Mouse (Mus musculus): ENCODE results near the gene Ntf5.
"Not testable (repeated sequence)": the region's sequence is repeated elsewhere in the genome, so short reads cannot be mapped to it uniquely, and the experiment has no call there.

Ntf5 gene

DNA sequence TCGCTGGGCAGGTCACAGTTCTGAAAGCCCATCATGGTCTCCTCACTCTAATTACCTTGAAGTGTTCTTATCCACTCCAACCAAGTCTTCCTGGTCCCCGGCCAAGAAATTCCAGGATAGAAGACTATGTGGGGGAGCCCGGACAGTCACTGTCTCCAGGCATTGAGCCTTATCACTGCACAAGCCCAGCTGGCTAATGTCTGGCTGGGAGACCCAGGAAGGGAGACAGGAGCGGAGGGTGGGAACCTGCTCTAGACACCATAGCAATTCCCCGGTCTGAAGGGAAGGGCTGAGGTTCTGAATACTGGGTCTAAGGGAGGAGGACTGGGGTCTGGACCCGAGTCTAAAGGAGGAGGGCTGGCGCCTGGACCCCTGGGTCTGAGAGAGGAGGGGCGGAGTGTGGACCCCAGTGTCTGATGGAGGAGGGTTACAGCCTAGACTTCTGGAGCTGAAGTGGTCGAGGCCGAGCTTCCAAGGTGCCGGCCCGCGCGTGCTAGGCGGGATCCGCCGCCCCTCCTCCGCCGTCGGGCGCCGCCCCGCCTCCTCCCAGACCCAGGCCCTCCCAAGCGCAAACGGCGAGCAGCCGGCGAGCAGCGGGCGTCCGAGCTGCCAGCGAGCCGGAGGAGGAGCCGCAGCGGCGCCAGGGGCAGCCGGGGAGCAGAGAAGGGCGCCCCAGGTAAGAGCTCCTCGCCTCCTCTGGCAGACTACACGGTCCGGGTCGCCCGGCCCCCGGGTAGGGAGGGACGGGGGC is at the start of gene Ntf5:
TSS of gene Ntf5 (plus strand) at position 583 of the 751 bp plus-strand sequence.
- in situ Hi-C loops (cut with MboI; ENCODE audit: low sequenced_read_pairs): no loop called here

DNA sequence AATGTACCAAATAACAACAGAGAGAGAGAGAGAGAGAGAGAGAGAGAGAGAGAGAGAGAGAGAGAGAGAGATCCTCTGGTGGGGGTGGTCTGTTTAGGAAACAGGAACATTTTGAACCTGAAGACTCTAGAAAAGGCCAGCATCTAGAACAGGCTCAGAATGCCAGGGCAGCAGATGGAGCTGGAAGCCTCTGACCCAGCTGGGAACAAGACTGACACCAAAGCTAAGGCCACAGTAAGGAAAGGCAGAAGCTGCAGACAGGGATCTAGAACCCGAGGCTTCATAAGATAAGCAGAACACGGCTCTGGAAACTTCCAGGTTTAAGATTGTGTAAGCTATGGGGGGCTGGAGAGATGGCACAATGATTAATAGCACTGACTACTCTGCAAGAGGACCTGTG is 49.5 kb upstream of the Ntf5 start:
- in situ Hi-C loops (cut with MboI; ENCODE audit: low sequenced_read_pairs): no loop called here

DNA sequence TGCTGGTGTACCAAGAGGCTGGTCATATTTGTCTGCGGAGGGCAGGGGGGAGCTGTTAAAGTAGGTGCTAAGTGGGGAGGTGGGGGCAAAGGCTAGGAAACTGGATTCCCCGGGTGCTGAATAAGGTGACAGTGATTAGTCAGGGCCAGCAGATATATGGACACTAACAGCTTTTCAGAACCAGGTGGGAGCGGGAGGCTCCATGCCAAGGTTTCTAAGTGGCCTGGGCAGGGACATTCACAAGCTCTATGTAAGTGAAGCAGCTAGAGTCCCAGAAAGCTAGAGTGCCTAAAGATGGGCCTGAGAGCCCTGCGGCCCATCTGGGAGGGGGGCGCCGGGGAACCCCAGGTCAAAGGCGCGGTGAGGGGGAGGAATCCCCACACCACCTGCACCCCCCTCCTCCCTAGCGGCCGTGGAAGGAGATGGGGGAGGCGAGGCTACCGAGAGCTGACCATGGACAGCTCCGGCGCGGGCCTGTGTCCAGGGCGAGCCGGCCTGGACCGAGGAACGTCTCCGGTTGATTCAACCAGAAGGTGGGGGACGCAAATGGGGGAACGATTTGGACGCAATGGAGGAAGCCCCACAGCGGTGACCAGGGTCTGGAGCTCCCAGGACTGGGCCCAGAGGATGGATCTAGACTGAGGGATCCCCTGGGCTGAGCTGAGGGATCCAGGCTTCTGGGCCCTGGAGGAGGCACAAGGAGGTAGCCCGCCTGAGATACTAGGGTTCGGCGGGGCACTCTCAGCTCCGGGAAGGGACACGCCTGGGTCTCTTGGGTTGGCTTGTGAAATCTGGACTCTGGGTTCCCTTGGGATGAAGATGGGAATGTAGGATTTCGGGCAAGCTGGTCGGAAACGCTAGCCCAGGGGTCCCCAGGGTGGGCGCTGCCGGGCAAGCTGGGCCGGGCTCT is 47.5 kb upstream of the Ntf5 start:
- in situ Hi-C loops (cut with MboI; ENCODE audit: low sequenced_read_pairs): no loop called here

DNA sequence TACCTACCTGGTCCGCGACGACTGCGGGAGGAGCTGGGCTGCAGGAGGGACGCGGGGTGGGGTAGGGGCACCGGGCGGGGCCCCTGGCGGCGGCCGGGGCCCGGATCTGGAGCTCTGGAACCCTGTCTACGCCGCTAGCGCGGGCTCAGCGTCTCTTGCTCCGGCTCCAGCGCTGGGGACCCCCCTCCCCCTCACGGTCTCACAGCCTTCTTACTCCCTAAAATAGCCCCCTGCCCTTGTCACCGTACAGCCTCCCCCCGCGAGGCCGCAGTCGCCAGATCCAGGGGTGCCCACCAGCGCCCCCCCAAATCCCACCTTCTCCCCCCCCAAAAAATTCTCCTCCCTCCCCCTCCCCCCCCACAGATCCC is 46.9 kb upstream of the Ntf5 start, which contains the start of gene Ppfia3:
TSS of gene Ppfia3 (minus strand) at position 368 of the 368 bp plus-strand sequence.
- in situ Hi-C loops (cut with MboI; ENCODE audit: low sequenced_read_pairs): no loop called here

DNA sequence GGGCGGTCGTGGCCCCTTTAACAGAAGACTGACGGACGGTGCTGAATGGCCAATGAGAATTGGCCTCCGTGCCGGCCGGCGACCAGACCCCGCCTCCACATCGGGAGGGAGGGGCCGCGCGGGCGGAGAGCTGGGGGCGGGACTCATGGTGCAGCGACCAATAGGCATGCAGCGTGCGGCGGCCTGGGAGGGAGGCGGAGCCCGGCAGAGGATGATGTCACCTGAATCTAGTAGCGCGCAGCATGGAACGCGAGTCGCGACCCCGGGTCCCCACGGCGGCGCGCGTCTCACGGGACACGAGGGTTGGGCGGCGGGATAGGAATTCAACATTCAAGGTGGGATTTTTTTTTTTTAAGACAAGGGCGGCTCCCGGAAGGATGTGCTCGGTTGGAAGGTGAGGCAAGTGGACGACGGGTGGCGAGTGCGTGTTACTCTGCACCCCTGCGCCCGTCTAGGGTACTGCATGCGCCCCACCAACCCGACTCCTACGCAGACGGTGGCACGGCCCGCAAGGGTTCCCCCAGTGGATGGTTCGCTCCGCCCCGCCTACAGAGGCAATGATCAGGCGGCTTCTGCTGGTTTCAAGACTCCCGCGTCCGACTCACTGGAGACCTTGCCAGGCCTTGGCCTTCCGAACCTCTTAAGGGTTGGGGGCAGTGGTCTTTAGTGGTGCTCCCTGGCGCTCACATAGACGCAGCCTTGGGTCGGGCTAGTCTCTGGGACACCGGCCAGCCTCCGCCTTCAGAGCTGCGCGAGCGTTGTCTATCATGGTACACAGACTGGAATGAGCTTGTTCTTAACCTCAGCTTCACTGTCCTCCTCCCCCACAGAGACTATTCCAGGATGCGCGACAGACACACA is 46.2 kb upstream of the Ntf5 start:
- in situ Hi-C loops (cut with MboI; ENCODE audit: low sequenced_read_pairs): no loop called here

DNA sequence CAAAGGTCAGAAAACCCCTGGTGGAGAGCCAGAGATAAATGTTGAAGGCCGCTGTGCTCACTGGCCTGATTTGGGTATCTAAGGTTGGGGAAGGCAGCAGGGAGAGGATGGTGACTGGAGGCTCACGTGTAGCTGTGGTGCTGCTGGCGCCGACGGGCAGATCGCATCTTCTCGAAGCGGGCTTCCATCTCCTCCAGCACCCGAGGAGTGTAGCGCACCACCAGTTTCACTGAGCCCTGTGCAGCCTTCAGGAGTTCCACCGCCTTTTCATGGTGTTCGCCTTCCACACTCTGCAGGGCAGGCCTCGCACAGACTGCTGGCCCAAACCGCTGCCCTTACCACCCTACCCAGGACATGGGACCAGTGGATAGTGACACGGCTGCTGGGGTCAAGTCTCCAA is 45.3 kb upstream of the Ntf5 start:
- in situ Hi-C loops (cut with MboI; ENCODE audit: low sequenced_read_pairs): no loop called here

DNA sequence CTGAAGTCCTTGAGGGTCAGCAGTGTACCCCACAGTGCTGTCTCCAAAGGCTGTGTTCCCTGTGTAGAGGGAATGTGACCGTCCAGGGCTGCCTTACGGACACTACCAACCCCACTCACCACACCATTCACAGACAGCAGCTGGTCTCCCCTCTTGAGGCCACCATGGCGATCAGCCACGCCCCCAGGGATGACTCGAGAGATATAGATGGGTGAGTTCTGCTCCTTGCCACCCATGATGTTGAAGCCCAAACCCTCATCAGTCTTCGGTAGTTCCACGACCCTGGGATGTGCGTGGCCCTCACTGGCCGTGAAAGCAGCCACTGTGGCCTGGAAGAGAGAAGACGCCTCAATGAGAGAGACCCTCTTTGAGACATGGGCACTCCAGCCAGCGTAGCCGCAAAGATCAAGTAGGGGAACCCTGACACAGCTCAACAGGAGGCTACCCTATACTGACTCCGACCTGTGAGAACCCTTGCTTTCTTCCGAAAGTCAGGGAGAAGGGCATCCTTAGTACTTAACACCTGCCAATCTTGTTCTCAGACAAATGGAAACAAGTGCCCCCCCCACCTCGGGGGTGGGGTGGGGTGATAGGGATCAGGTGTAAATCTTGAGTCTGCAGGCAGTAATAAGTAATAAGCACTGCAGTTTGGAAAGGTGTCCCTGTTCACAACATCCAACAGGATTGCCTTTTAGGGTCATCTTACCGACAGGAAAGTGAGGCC is 44.3 kb upstream of the Ntf5 start:
- in situ Hi-C loops (cut with MboI; ENCODE audit: low sequenced_read_pairs): no loop called here

DNA sequence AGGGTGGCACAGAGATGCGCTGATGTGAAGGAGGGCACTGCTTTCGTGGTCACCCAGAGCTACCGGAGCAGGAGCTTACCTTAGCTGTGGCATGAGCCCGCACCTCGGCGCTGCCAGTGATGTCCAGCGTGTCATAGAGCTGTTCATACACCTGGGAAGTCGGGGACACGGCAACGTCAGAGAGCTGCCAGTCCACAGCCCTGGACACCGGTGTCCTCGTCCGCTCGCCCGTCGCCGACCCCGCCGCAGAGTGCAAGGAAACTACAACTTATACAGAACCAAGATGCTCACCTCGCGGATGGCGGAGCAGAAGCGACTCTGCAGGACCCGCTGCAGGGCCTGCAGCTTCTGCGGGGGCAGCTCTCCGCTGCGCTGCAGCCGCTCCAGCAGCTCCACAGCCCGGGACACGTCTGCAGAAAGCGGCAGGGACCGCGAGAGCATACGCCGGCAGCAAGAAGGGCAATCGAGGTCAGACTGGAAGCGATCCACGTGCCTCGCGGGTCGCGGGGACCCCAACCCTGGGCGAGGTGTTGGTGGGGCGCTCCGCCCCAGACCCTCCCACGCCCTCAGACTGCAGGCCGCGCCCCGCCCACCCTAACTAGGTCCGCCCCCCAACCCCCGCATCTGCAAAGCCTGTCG is 43.5 kb upstream of the Ntf5 start:
- in situ Hi-C loops (cut with MboI; ENCODE audit: low sequenced_read_pairs): no loop called here

DNA sequence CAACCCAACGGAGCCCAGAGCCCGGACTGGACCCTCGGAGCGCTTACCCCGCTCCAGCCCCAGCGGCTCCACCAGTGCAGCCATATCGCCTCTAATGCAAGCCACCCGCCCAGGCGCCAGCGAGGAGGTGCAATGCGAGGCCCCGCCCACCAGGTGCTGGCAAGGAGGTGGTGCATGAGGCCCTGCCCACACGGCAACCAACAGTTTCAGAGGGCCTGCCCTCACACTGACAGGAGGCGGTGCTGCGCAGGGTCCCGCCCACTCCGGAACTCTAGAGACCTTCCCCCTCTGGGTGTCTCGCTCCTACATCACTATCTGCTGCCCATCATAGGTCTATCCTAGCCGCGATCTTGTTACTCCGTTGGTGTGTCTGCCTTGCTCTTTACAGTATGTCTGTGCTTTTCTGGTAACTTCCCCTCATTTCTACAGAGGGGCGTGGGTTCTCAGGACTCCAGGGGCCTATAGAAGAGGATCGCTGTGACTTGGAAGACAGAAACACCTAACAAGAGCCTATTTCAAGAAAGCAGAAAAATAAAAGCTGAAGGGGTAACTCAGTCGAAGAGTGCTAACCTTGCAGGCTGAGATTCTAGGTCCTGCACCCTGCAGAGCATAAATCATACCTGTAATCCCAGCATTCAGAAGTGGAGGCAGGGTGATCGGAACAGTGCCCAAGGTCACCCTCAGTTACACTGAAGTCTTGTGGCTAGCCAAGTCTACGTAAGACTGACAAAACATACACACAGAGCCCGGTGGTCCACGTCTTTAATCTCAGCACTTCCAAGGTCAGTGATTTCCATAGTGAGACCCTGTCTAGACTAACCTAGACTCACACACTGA is 42.8 kb upstream of the Ntf5 start, which contains the start of gene Lin7b:
TSS of gene Lin7b (minus strand) at position 109 of the 837 bp plus-strand sequence.
- in situ Hi-C loops (cut with MboI; ENCODE audit: low sequenced_read_pairs): no loop called here

DNA sequence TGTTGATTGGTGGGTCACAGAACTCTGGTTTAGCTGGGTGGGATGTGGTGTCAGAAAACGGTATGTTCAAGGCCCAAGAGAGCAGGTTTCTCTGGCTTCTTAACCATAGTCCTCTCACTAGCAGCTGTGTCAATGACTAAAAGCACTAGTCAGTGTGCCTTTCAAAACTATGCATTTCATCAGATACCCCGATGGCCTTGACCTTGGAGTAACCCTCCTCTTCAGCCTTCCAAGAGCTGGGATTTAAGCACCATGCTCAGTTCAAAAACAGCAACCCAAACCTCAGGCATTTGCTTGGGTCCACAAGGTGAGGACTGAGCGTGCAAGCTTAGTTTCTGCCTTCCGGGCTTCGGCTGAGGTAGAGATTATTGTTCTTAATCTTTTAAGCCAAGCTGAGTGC is 41.1 kb upstream of the Ntf5 start:
- in situ Hi-C loops (cut with MboI; ENCODE audit: low sequenced_read_pairs): no loop called here

DNA sequence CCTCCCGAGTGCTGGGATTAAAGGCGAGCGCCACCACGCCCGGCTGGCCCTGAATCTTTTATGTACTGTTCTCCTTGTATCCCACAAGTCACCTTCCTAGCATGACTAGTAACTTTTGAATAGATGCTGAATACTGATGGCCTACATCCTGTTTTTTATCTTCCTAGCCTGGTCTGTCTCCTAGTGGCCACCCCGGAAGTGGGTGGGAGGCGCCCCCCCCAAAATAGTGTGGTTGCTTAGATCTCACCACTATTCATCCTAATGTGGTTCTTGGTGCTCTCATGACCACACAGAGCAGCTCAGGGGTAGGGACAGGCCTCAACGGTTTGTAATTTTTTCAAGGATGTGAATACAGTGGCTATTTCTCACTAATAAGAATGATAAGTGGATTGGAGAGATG is 38.9 kb upstream of the Ntf5 start:
- in situ Hi-C loops (cut with MboI; ENCODE audit: low sequenced_read_pairs): no loop called here

DNA sequence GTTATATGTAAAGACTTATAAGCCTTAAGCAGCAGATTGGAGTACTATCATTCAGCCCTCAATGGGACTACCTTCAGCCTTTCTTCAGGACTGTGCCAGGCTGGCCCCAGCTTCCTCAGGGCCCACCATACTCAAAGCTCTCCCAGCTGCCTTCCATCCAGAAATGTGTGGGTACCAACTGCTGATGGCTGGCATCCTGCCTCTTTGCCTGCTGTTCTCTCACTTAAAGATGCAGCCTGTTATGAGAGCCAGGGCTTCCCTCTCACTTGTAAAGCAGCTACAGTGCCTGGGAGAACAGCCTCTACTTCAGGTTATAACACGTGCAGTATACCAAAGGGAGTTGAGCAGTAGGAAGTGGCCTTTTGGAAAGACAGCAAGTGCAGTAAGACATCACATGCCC is 37.4 kb upstream of the Ntf5 start:
- in situ Hi-C loops (cut with MboI; ENCODE audit: low sequenced_read_pairs): no loop called here

DNA sequence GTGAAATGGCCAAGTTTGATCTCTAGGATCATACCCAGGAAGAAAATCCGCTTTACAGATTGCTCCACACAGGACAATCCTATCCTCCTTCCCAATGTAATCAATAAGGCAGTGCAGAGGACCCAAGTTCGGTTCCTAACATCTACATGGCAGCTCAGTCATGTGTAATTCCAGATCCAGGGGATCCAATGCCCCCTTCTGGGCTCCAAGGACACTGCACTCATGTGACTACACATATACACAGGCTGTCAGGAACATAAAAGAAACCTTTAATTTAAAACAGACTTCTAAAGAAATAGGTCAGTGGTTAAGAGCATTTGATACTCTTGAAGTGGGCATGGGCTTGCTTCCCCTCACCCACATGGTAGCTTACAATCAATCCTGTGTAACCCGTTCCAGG is 27.4 kb upstream of the Ntf5 start:
- in situ Hi-C loops (cut with MboI; ENCODE audit: low sequenced_read_pairs): no loop called here

DNA sequence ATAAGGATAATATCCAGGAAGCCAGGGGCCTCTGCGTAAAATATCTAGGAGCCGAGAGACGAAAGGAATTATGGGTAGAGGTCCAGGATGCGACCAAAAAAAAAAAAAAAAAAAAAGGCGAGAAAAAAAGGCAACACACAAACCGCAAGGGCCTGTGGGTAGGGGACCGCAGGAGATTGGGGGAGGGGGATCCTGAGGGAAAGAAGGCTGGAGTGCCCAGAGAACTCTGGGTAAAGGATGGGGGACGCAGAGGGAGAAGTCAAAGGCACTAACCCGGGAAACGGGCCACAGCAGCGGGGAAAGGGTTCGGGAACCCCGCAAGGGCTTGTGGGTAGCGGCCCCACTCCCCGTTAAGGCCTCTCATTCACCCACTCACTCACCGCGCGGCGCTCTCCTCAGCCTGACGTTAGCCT is 18.4 kb upstream of the Ntf5 start:
- in situ Hi-C loops (cut with MboI; ENCODE audit: low sequenced_read_pairs): no loop called here

DNA sequence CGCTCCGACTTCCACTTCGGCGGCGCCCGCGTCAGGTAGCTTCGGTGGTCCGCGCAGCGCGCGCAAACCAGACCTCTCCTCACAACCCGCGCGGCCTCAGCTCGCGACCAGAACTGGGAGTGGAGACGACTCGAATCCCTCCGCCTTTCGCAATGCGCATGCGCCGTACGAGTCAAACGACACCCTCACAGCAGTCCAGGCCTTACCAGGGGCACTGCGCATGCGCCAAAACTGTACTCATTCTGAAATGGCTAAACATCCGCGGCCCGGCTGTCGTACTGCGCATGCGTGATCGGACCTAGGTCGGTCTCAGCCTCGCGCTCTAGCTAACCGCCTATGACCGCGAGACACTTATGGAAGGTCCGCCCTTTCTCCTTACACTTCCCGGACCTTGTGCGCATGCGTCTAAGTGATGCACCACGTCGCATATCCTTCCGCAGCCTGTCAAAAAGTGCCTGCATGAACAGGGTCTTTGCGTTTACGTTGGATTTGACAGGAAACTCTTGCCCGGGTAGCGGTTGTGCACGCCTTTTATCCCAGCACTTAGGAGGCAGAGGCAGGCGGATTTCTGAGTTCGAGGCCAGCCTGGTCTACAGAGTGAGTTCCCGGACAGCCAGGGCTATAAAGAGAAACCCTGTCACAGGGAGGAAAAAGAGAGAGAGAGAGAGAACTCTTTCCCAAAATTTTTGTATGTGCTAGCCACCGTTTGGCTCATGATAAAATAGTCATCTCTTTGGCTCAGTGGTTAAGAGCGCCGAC is 17.7 kb upstream of the Ntf5 start, which contains the start of gene Snrnp70:
TSS of gene Snrnp70 (minus strand) at position 165 of the 759 bp plus-strand sequence.
- in situ Hi-C loops (cut with MboI; ENCODE audit: low sequenced_read_pairs): no loop called here

DNA sequence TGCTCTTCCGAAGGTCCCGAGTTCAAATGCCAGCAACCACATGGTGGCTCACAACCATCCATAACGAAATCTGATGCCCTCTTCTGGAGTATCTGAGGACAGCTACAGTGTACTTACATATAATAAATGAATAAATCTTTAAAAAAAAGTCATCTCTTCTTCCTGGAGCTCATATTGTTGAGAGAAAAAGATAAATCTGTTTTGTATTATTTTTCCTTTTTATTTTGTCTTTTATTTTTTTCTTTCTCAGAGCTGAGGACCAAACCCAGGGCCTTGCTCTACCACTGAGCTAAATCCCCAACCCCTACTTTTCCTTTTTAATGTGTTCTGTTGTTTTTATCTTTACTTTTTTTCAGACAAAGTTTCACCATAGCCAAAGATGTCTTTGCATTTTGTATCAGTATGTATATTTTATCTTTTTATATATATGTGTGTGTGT is 17.1 kb upstream of the Ntf5 start:
- in situ Hi-C loops (cut with MboI; ENCODE audit: low sequenced_read_pairs): not testable (repeated sequence)

DNA sequence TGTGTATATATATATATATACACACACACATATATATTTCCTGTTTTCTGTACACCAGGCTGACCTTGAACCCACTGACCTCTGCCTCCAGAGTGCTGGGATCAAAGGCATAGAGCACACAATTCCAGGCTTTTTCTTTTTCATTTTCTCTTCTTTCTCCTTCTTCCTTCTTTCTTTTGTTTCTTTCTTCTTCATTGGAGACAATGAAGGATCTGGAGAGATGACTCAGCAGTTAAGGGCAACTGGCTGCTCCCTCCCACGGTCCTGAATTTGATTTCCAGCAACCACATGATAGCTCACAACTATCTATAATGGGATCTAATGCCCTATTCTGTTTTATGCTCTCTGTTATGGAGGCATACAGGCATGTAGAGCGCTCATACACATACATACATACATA is 16.7 kb upstream of the Ntf5 start:
- in situ Hi-C loops (cut with MboI; ENCODE audit: low sequenced_read_pairs): no loop called here

DNA sequence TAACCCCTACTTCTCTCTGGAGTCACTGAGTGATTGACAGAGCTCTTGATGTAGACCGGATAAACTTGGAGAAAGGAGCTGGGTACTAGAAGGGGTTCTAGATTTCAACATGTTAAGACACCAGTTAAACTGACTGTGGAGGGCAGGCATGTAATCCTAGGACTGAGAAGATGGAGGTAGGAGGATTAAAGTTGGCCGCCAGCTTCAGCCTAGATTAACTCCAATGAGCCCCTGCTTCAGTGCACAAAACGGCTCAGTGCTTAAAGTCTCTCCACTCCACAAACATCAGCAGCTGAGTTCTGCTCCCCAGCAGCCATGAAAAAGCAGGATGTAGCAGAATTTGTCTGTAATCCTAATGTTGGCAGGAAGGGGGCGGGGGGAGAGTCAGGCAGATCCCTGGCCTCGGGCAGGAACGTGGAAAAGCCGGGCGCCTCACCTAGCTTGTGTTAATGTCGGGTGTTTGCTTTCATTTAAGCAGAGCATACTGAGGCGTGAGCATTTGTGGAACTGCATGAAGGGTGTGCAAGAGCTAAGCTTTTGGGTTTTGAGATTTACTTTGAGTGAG is 11.9 kb upstream of the Ntf5 start:
- in situ Hi-C loops (cut with MboI; ENCODE audit: low sequenced_read_pairs): no loop called here

All from CH12F3 (cell line).